Mouse (Mus musculus): ENCODE data around the gene Slfn5. TPM values are rescaled to one million over a fixed set of nuclear protein-coding genes. Genes with fewer than 3 reads are reported as not detected.

Slfn5 gene
- 0.80 and 0.83 TPM in 2 replicates for polyA plus RNA-seq (2016; fragmentation: Nextera tagmentation; extraction: Ambion mirVana)

GRCm38 (mm10) chr11:82950736-82951481 is at the start of gene Slfn5:
Slfn5 (plus strand) TSS chr11:82951349.
- H3K27me3 ChIP-seq = peaks cover 64% of the 10 kb centered on the region
- H3K4me3 ChIP-seq = no peak within 1 kb of the TSS
- H3K9ac ChIP-seq (replicated peaks) = no peak within 1 kb of the TSS
- no peak for ATAC-seq (ENCODE audit: low FRiP score, low read depth)
- H3K27ac ChIP-seq (replicated peaks) = no peak within 1 kb of the TSS
- 0 out of 2 replicates have a peak, but pooled peaks cover 6% of the 10 kb centered on the region for H3K4me1 ChIP-seq
- H3K9me3 ChIP-seq = no peaks in the 10 kb centered on the region
- 10% methylated on average over 10 of the region's 10 CpGs for WGBS
- H3K4me2 ChIP-seq (replicated peaks) = peak within 1 kb of the TSS; percentile 21; the same call in 1 of the 2 replicates
- no peaks in the 10 kb centered on the region for H3K36me3 ChIP-seq

DNA sequence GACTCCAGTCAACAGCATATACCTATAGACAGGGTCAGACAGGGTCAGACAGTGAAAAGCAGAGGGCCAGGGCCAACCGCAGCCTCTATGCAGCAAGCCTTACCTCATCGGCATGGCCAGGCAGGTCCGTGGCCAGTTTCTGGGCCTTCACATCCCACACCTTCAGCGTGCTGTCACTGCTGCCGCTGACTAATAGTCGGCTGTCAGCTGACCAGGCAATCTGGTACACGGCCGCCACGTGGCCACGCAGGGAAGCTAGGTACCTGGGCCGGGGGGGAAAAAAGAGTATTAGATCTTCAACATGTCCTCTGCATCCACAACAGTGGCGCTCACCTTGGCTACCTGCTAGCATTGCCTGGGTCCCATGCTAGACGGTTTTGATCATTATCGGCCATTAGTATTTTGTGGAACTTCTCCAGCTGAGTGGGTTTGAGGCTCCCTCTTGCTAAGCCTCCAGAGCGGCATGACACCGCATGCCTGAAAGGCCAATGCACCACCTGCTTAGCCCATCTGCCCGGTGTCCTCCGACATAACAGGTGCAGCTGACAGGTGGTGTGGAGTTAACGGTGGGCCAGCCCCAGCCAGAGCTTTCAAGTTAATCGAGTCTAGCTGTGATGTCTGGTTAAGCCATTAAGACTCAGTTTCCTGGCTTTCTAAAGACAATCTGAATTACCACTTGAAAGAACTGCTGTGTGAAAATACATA is 49.4 kb upstream of the Slfn5 start:
- Histone ChIP-seq H3K27me3 (no peaks in the 10 kb centered on the region), H3K9me3 (no peaks in the 10 kb centered on the region), H3K4me2 (replicated peaks) (no peak overlapping the region), H3K4me1 (no peaks in the 10 kb centered on the region), H3K9ac (replicated peaks) (no peak overlapping the region), H3K36me3 (peaks cover 88% of the 10 kb centered on the region), H3K4me3 (no peak overlapping the region), H3K27ac (replicated peaks) (no peak overlapping the region)
- 96% methylated on average over 20 of the region's 20 CpGs for WGBS
- no peak for ATAC-seq (ENCODE audit: low FRiP score, low read depth)

GRCm38 (mm10) chr11:82904952-82905351 is 46.2 kb upstream of the Slfn5 start:
- 68% methylated on average over 6 of the region's 8 CpGs for WGBS
- ATAC-seq (ENCODE audit: low FRiP score, low read depth) = no peak
- H3K27me3 ChIP-seq = 0 out of 2 replicates have a peak, but pooled peaks cover 4% of the 10 kb centered on the region
- peaks cover 11% of the 10 kb centered on the region for H3K4me1 ChIP-seq
- H3K36me3 ChIP-seq = peaks cover 63% of the 10 kb centered on the region
- H3K9ac ChIP-seq (replicated peaks) = no peak overlapping the region
- no peaks in the 10 kb centered on the region for H3K9me3 ChIP-seq
- no peak overlapping the region for H3K4me3 ChIP-seq
- no peak overlapping the region for H3K4me2 ChIP-seq (replicated peaks)
- H3K27ac ChIP-seq (replicated peaks) = no peak overlapping the region

DNA sequence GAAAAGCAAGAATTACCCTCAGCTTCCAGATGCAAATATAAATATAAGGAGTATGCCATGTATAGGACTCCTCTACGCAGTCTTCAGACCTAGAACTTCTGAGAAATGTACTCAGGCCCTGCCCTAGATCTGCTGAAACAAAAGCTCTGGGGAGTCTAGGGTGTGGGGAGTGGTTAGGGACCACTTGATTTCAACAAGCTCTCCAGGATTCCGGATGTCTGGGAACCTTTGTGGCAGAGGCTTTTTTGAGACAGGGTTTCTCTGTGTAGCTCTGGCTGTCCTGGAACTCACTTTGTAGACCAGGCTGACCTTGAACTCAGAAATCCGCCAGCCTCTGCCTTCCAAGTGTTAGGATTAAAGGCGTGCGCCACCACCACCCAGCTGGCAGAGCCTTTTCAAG is 45.3 kb upstream of the Slfn5 start:
- Histone ChIP-seq H3K36me3 (peaks cover 55% of the 10 kb centered on the region), H3K27me3 (0 out of 2 replicates have a peak, but pooled peaks cover 9% of the 10 kb centered on the region)
- WGBS = 93% methylated on average over 5 of the region's 5 CpGs

GRCm38 (mm10) chr11:82907651-82908607 is 43.2 kb upstream of the Slfn5 start, which contains the start of gene Nle1:
Nle1 (minus strand) TSS chr11:82908411.
- Histone ChIP-seq H3K9ac (replicated peaks) (peak within 1 kb of the TSS; percentile 69), H3K4me2 (replicated peaks) (peak within 1 kb of the TSS; percentile 77), H3K4me3 (peak within 1 kb of the TSS; percentile 82), H3K36me3 (peaks cover 34% of the 10 kb centered on the region), H3K4me1 (peaks cover 11% of the 10 kb centered on the region), H3K9me3 (no peaks in the 10 kb centered on the region), H3K27me3 (peaks cover 23% of the 10 kb centered on the region), H3K27ac (replicated peaks) (no peak within 1 kb of the TSS)
- 2% methylated on average over 62 of the region's 73 CpGs for WGBS
- peak; percentile 83 for ATAC-seq (ENCODE audit: low FRiP score, low read depth)

More for the DNA sequence above, 45.3 kb upstream of the Slfn5 start:
- Histone ChIP-seq H3K27ac (replicated peaks) (no peak overlapping the region), H3K9me3 (no peaks in the 10 kb centered on the region), H3K4me2 (replicated peaks) (no peak overlapping the region), H3K9ac (replicated peaks) (no peak overlapping the region), H3K4me3 (no peak overlapping the region), H3K4me1 (peaks cover 11% of the 10 kb centered on the region)
- no peak for ATAC-seq (ENCODE audit: low FRiP score, low read depth)

- Histone ChIP-seq H3K4me2 (replicated peaks) (peak overlapping the region; percentile 77), H3K9ac (replicated peaks) (no peak overlapping the region), H3K36me3 (peaks cover 28% of the 10 kb centered on the region), H3K9me3 (no peaks in the 10 kb centered on the region), H3K4me3 (peak overlapping the region; percentile 82), H3K4me1 (peaks cover 11% of the 10 kb centered on the region), H3K27me3 (peaks cover 30% of the 10 kb centered on the region), H3K27ac (replicated peaks) (no peak overlapping the region)
- 0 out of 2 replicates have a peak, but pooled peaks have one; percentile 30 for ATAC-seq (ENCODE audit: low FRiP score, low read depth)
- WGBS = 52% methylated on average over 6 of the region's 10 CpGs
These were observed 42.5 kb upstream of the Slfn5 start for GRCm38 (mm10) chr11:82908608-82908989.

DNA sequence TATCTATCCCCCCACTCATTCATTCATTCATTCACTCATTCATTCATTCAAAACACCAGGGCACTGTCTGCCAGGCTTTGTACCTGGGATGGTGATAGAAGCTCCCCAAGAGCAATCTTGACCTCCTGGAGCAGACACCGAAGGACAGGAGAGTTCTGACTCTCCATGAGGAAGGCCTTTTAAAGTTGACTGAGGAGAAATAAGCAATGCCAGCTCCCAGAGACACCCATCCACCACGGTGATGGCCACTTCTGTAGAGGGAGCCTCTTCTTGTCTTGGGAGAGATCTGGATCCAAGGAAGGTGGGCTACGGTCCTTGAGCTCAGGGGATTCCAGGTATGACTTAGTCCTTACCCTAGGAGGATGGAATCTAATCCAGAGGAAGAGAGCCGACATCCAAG is 40.9 kb upstream of the Slfn5 start, which contains the start of gene Unc45b:
Gene Unc45b, plus strand, starts transcription at position 301 of the 400 bp plus-strand sequence.
- Histone ChIP-seq H3K36me3 (peaks cover 11% of the 10 kb centered on the region; the same call in 1 of the 2 replicates), H3K4me1 (peaks cover 11% of the 10 kb centered on the region), H3K27me3 (peaks cover 39% of the 10 kb centered on the region), H3K9me3 (no peaks in the 10 kb centered on the region), H3K4me3 (no peak within 1 kb of the TSS), H3K9ac (replicated peaks) (no peak within 1 kb of the TSS), H3K4me2 (replicated peaks) (no peak within 1 kb of the TSS), H3K27ac (replicated peaks) (no peak within 1 kb of the TSS)
- ATAC-seq (ENCODE audit: low FRiP score, low read depth) = no peak
- WGBS = 89% methylated on average over 4 of the region's 4 CpGs

DNA sequence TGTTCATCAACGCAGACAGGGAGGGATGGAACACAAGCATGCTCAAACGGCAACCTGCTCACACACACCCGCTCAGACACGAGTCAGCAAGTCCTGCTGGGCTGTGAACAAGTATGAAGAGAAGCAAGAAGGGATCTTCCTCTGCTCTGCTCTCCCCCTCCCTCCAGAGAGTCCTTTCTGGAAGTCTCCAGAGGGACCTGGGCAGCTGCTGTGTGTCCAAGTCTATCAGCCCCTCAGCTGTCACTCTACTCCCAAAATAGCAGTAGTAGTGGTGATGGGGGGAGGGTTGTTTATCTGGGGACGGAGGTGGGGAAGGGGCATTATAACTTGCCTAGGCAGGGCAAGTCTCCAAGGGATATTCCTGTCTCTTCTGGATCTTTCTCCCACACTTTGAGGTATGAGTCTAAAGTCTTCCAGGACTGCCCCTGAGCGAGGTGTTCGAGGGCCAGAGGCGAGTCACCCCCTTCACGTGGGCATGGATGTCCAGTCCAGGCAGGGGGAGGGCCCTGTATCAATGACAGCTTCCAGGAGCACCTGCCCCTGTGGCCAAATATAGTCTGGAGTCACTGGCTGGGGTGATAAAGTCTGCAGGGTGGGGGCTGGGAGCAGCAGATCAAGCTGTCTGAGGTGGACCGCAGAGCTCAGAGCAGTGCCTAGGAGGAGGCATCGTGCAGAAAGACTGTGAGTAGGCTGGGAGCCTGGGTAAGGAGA is 40.3 kb upstream of the Slfn5 start:
- H3K4me2 ChIP-seq (replicated peaks) = no peak overlapping the region
- WGBS = 78% methylated on average over 11 of the region's 11 CpGs
- ATAC-seq (ENCODE audit: low FRiP score, low read depth) = no peak
- H3K36me3 ChIP-seq = peaks cover 5% of the 10 kb centered on the region; the same call in 1 of the 2 replicates
- peaks cover 11% of the 10 kb centered on the region for H3K4me1 ChIP-seq
- no peaks in the 10 kb centered on the region for H3K9me3 ChIP-seq
- H3K9ac ChIP-seq (replicated peaks) = no peak overlapping the region
- H3K27ac ChIP-seq (replicated peaks) = no peak overlapping the region
- no peak overlapping the region for H3K4me3 ChIP-seq
- H3K27me3 ChIP-seq = peaks cover 39% of the 10 kb centered on the region

- H3K36me3 ChIP-seq = no peaks in the 10 kb centered on the region
- no peak overlapping the region for H3K27ac ChIP-seq (replicated peaks)
- H3K4me1 ChIP-seq = no peaks in the 10 kb centered on the region
- WGBS = 8% methylated on average over 16 of the region's 16 CpGs
- peak overlapping the region; percentile 42 for H3K4me2 ChIP-seq (replicated peaks)
- no peaks in the 10 kb centered on the region for H3K9me3 ChIP-seq
- H3K27me3 ChIP-seq = peaks cover 41% of the 10 kb centered on the region
- H3K4me3 ChIP-seq = peak overlapping the region; percentile 7; the same call in 1 of the 2 replicates
- no peak overlapping the region for H3K9ac ChIP-seq (replicated peaks)
- ATAC-seq (ENCODE audit: low FRiP score, low read depth) = no peak
These were observed 36.3 kb upstream of the Slfn5 start for GRCm38 (mm10) chr11:82914711-82915352.

DNA sequence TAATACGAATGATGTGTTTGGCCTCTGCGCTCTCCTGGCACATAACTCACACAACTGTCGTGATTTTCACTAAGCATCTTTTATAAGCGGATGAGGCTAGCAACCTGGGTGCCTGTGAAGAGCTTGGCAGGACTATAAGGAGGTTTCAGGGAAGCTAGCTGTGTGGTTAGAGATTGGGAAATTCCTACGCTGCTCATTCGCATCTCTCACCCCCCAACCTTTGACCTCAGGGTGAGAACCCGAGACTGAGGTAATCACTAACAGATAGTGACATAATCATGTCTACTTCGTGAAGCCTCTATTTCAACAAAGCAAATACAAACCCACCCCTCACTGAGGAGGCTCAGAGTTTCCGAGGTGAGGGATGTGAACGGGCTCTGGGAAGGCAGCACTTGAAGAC is 30.4 kb upstream of the Slfn5 start:
- ATAC-seq (ENCODE audit: low FRiP score, low read depth) = no peak
- Histone ChIP-seq H3K9me3 (no peaks in the 10 kb centered on the region), H3K27ac (replicated peaks) (no peak overlapping the region), H3K27me3 (peaks cover 29% of the 10 kb centered on the region), H3K9ac (replicated peaks) (no peak overlapping the region), H3K36me3 (no peaks in the 10 kb centered on the region), H3K4me3 (no peak overlapping the region), H3K4me1 (no peaks in the 10 kb centered on the region), H3K4me2 (replicated peaks) (no peak overlapping the region)
- WGBS = 57% methylated on average over 10 of the region's 10 CpGs
